Mouse (Mus musculus) midbrain, embryonic 15.5 days (tissue): Measurements from ENCODE around the gene Hadha. TPM values are rescaled to one million over a fixed set of nuclear protein-coding genes. Genes with fewer than 3 reads are reported as not detected.

Experiments
- ATAC-seq: fragments of 200-750 bp; cut with Nextera tagmentation; replicated peaks from 2 replicates; pipeline ENCODE4 v1.8.0; 2017; ENCODE audit warnings: moderate TSS enrichment
- H3K27ac ChIP-seq: fragments of 300-500 bp; sonication (generic); 2 replicates; pipeline ENCODE4 v1.5.1; 2015; ENCODE audit warnings: mild to moderate bottlenecking, inconsistent platforms
- H3K27me3 ChIP-seq: fragments of 300-500 bp; sonication (generic); replicated peaks from 2 replicates; pipeline ENCODE4 v1.6.1; 2015; ENCODE audit warnings: inconsistent platforms
- H3K36me3 ChIP-seq: fragments of 300-500 bp; sonication (generic); replicated peaks from 2 replicates; pipeline ENCODE4 v1.6.1; 2015; ENCODE audit warnings: inconsistent platforms
- H3K4me1 ChIP-seq: fragments of 300-500 bp; sonication (generic); 2 replicates; pipeline ENCODE4 v1.6.1; 2015; ENCODE audit warnings: inconsistent platforms
- H3K4me2 ChIP-seq: fragments of 300-500 bp; sonication (generic); 2 replicates; pipeline ENCODE4 v1.6.1; 2015; ENCODE audit warnings: inconsistent platforms, mild to moderate bottlenecking, moderate library complexity
- H3K4me3 ChIP-seq: fragments of 300-500 bp; sonication (generic); 2 replicates; pipeline ENCODE4 v1.5.1; 2015; ENCODE audit warnings: mild to moderate bottlenecking, inconsistent platforms
- H3K9ac ChIP-seq: fragments of 300-500 bp; sonication (generic); 2 replicates; pipeline ENCODE4 v1.6.1; 2015; ENCODE audit warnings: mild to moderate bottlenecking, inconsistent platforms
- H3K9me3 ChIP-seq: fragments of 300-500 bp; sonication (generic); 2 replicates; pipeline ENCODE4 v1.6.1; 2016; ENCODE audit warnings: inconsistent platforms
- WGBS: fragments of 180-500 bp; shearing (Covaris S2); methylation state at CpG from one replicate; pipeline ENCODE4 v1.1.7; 2015; ENCODE audit warnings: mixed read lengths; 5-methylcytosine and 5-hydroxymethylcytosine counted together
- polyA plus RNA-seq: library from polyadenylated mRNA; unstranded; fragments of >200 nt; fragmentation: Nextera tagmentation; extraction: Ambion mirVana; gene quantifications from 2 replicates; pipeline ENCODE4 v1.2.1, GENCODE M21; 2015

The Hadha gene
- polyA plus RNA-seq, 1 experiment from 2014 or later: 69.9 TPM

DNA sequence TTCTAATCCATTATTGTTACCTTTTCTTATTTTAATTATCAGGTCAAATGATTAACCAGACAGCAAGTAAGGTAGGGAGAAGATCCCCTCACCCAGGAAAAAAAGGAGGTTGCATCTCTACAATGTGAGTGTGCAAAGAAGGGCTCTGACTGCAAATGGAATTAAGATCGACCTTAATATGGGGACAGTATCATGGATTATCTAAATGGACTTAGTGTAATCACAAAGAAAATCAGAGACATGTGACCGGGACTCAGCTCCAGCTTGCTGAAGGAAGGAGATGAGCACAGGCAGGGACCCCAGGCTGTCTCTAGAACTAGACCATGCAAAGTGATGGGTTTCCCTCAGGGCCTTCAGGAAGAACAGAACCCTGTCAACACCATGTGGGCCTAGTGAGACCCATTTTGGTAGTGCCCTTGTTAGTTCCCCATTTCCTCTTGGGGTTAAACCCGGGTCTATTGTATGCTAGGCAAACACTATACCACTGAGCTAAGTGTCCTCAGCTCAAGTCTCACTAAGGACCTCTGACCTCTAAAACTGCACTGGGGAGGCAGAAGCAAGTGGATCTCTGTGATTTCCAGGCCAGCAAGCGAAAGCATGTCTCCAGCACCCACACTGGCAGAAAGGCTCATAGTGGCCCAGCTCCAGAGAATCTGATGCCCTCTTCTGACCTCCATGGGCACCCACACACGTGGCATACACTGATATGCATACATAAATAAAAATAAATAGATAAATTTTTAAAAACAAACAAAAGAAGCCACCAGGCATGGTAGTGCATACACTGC is 6.6 kb downstream of the Hadha start:
- Histone ChIP-seq H3K9ac (no peak overlapping the region), H3K36me3 (peaks cover 27% of the 10 kb centered on the region), H3K27me3 (no peaks in the 10 kb centered on the region), H3K4me1 (peaks cover 2% of the 10 kb centered on the region), H3K27ac (no peak overlapping the region), H3K4me2 (no peak overlapping the region), H3K4me3 (no peak overlapping the region), H3K9me3 (no peaks in the 10 kb centered on the region)
- WGBS: 87% methylated on average over 5 of the region's 5 CpGs
- no peak for ATAC-seq

GRCm38 (mm10) chr5:30146526-30146925 is 8.4 kb downstream of the Hadha start:
- Histone ChIP-seq H3K4me1 (no peaks in the 10 kb centered on the region), H3K9me3 (no peaks in the 10 kb centered on the region), H3K36me3 (peaks cover 39% of the 10 kb centered on the region), H3K9ac (no peak overlapping the region), H3K27ac (no peak overlapping the region), H3K27me3 (no peaks in the 10 kb centered on the region), H3K4me3 (no peak overlapping the region), H3K4me2 (no peak overlapping the region)
- WGBS: 92% methylated on average over 6 of the region's 6 CpGs
- no peak for ATAC-seq

- Histone ChIP-seq H3K36me3 (peaks cover 52% of the 10 kb centered on the region), H3K27me3 (no peaks in the 10 kb centered on the region), H3K9me3 (no peaks in the 10 kb centered on the region), H3K27ac (no peak overlapping the region), H3K4me1 (no peaks in the 10 kb centered on the region), H3K4me3 (no peak overlapping the region), H3K4me2 (no peak overlapping the region), H3K9ac (no peak overlapping the region)
- WGBS: 93% methylated on average over 4 of the region's 4 CpGs
- no peak for ATAC-seq
Measured at GRCm38 (mm10) chr5:30138193-30138592, 16.8 kb downstream of the Hadha start.

GRCm38 (mm10) chr5:30137271-30137670 is 17.7 kb downstream of the Hadha start:
- no peak overlapping the region for H3K9ac ChIP-seq
- H3K36me3 ChIP-seq: peaks cover 48% of the 10 kb centered on the region
- no peak overlapping the region for H3K4me3 ChIP-seq
- 94% methylated on average over 9 of the region's 9 CpGs for WGBS
- no peak for ATAC-seq
- no peaks in the 10 kb centered on the region for H3K4me1 ChIP-seq
- H3K27ac ChIP-seq: no peak overlapping the region
- no peaks in the 10 kb centered on the region for H3K9me3 ChIP-seq
- no peak overlapping the region for H3K4me2 ChIP-seq
- H3K27me3 ChIP-seq: no peaks in the 10 kb centered on the region

- H3K9me3 ChIP-seq: no peaks in the 10 kb centered on the region
- no peak overlapping the region for H3K4me3 ChIP-seq
- peaks cover 53% of the 10 kb centered on the region for H3K36me3 ChIP-seq
- H3K9ac ChIP-seq: no peak overlapping the region
- ATAC-seq: no peak
- no peaks in the 10 kb centered on the region for H3K27me3 ChIP-seq
- 92% methylated on average over 11 of the region's 11 CpGs for WGBS
- no peaks in the 10 kb centered on the region for H3K4me1 ChIP-seq
- H3K27ac ChIP-seq: no peak overlapping the region
- H3K4me2 ChIP-seq: no peak overlapping the region
Measured at GRCm38 (mm10) chr5:30135711-30136231, 19.2 kb downstream of the Hadha start.

GRCm38 (mm10) chr5:30132173-30132572 is 22.8 kb downstream of the Hadha start:
- Histone ChIP-seq H3K4me1 (no peaks in the 10 kb centered on the region), H3K4me2 (no peak overlapping the region), H3K4me3 (no peak overlapping the region), H3K27me3 (no peaks in the 10 kb centered on the region), H3K9me3 (no peaks in the 10 kb centered on the region), H3K27ac (no peak overlapping the region), H3K9ac (no peak overlapping the region), H3K36me3 (peaks cover 63% of the 10 kb centered on the region)
- no peak for ATAC-seq
- 97% methylated on average over 2 of the region's 2 CpGs for WGBS

DNA sequence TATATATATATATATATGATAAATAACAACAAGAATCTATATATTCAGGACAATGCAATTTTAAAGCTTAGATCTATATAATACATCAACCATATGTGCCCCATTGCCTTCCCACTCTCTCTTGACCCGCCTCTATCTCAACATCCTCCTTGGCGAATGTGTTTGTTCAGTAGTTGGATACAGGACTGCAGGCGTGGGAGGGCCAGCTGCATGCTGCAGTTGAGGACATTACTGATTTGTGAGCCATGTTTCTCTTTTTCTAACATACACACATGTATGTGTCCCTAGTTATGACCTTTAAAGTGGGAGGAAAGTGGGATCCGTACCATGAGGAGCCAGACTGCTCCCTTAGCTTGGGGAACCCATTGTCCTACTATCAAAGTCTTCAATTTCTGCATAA is 23.7 kb downstream of the Hadha start:
- H3K4me1 ChIP-seq: no peaks in the 10 kb centered on the region
- H3K9me3 ChIP-seq: no peaks in the 10 kb centered on the region
- no peak overlapping the region for H3K4me3 ChIP-seq
- no peak for ATAC-seq
- peaks cover 62% of the 10 kb centered on the region for H3K36me3 ChIP-seq
- no peaks in the 10 kb centered on the region for H3K27me3 ChIP-seq
- no peak overlapping the region for H3K27ac ChIP-seq
- H3K4me2 ChIP-seq: no peak overlapping the region
- WGBS: 92% methylated on average over 4 of the region's 4 CpGs
- H3K9ac ChIP-seq: no peak overlapping the region

GRCm38 (mm10) chr5:30128680-30129079 is 26.3 kb downstream of the Hadha start:
- 97% methylated on average over 6 of the region's 6 CpGs for WGBS
- H3K27me3 ChIP-seq: no peaks in the 10 kb centered on the region
- no peak overlapping the region for H3K4me2 ChIP-seq
- H3K27ac ChIP-seq: no peak overlapping the region
- ATAC-seq: no peak
- H3K9me3 ChIP-seq: no peaks in the 10 kb centered on the region
- no peaks in the 10 kb centered on the region for H3K4me1 ChIP-seq
- peaks cover 65% of the 10 kb centered on the region for H3K36me3 ChIP-seq
- no peak overlapping the region for H3K4me3 ChIP-seq
- no peak overlapping the region for H3K9ac ChIP-seq

- H3K9ac ChIP-seq: no peak overlapping the region
- H3K4me1 ChIP-seq: no peaks in the 10 kb centered on the region
- no peaks in the 10 kb centered on the region for H3K27me3 ChIP-seq
- H3K27ac ChIP-seq: no peak overlapping the region
- no peak for ATAC-seq
- H3K36me3 ChIP-seq: peaks cover 66% of the 10 kb centered on the region
- H3K9me3 ChIP-seq: no peaks in the 10 kb centered on the region
- no peak overlapping the region for H3K4me3 ChIP-seq
- 93% methylated on average over 13 of the region's 13 CpGs for WGBS
- no peak overlapping the region for H3K4me2 ChIP-seq
Measured at GRCm38 (mm10) chr5:30127921-30128597, 26.9 kb downstream of the Hadha start.

DNA sequence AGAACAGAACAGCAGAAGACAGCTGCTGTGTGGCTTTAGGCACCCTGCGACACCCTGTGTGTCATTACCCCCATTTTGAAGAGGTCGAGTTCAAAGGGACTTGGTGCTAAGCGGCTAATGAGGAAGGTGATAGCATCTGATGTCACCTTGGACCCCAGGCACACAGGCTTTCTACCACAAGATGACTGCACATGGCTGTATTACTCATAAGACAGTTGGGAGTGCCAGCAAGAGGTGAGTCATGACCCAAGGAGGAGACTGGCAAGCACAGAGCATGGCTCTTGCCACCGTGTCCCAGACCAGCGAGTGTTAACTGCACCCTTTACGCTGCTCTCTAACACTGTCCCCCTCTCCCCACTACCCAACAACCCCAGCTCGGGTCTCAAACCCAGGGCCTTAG is 28.2 kb downstream of the Hadha start:
- no peak overlapping the region for H3K9ac ChIP-seq
- WGBS: 90% methylated on average over 7 of the region's 7 CpGs
- H3K4me1 ChIP-seq: no peaks in the 10 kb centered on the region
- ATAC-seq: no peak
- H3K27me3 ChIP-seq: no peaks in the 10 kb centered on the region
- peaks cover 69% of the 10 kb centered on the region for H3K36me3 ChIP-seq
- H3K27ac ChIP-seq: no peak overlapping the region
- no peak overlapping the region for H3K4me2 ChIP-seq
- H3K9me3 ChIP-seq: no peaks in the 10 kb centered on the region
- no peak overlapping the region for H3K4me3 ChIP-seq

GRCm38 (mm10) chr5:30125587-30125986 is 29.4 kb downstream of the Hadha start:
- no peak overlapping the region for H3K9ac ChIP-seq
- H3K4me3 ChIP-seq: no peak overlapping the region
- H3K27me3 ChIP-seq: no peaks in the 10 kb centered on the region
- H3K27ac ChIP-seq: no peak overlapping the region
- peaks cover 75% of the 10 kb centered on the region for H3K36me3 ChIP-seq
- H3K9me3 ChIP-seq: no peaks in the 10 kb centered on the region
- H3K4me2 ChIP-seq: no peak overlapping the region
- 39% methylated on average over 5 of the region's 5 CpGs for WGBS
- no peak for ATAC-seq
- no peaks in the 10 kb centered on the region for H3K4me1 ChIP-seq

DNA sequence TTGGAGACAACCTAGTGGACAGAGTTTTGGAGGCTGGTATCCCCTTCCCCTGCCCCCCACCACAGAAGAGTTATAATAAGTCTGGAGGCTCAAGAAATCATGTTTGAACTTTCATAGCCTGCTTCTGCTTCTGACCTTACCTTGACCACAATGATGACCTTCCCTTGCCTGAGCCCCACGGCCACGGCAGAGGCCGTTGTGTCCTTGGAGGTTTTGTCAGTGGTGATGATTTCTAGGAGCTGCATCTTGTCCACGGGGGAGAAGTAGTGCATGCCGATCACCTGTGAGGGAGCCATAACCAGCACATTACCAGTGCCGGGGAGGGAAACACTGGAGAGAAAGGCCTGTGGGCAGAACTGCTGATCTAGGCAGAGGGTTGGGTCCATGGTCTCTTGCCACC is 32.5 kb downstream of the Hadha start:
- peaks cover 76% of the 10 kb centered on the region for H3K36me3 ChIP-seq
- H3K9me3 ChIP-seq: no peaks in the 10 kb centered on the region
- H3K27ac ChIP-seq: no peak overlapping the region
- WGBS: 94% methylated on average over 6 of the region's 6 CpGs
- no peak overlapping the region for H3K4me2 ChIP-seq
- H3K4me3 ChIP-seq: no peak overlapping the region
- H3K27me3 ChIP-seq: no peaks in the 10 kb centered on the region
- H3K4me1 ChIP-seq: no peaks in the 10 kb centered on the region
- H3K9ac ChIP-seq: no peak overlapping the region
- ATAC-seq: no peak

DNA sequence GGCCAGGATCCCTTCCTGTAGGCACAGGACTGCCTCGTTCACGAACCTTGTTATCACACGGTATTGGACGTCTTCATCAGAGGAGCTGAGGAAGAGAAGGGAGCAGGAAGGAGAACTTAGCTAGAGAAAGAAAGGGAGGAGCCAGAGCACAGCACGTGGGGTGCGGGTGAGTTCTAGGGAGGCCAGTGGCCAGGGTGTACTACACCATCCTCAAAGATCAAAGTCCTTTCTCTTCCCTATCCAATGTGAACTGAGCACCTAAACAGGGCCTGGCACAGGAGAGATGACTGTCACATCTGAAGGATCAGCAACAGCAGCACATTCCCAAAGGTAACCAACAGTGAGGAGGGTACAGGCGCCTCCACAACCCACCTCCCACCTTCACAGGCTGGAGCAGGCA is 34.9 kb downstream of the Hadha start:
- Histone ChIP-seq H3K9me3 (no peaks in the 10 kb centered on the region), H3K4me3 (no peak overlapping the region), H3K4me2 (no peak overlapping the region), H3K4me1 (no peaks in the 10 kb centered on the region), H3K27ac (no peak overlapping the region), H3K9ac (no peak overlapping the region), H3K36me3 (peaks cover 64% of the 10 kb centered on the region), H3K27me3 (no peaks in the 10 kb centered on the region)
- 82% methylated on average over 7 of the region's 7 CpGs for WGBS
- no peak for ATAC-seq
